Mouse (Mus musculus): ENCODE measurements around the gene Blzf1.

Blzf1 gene

DNA sequence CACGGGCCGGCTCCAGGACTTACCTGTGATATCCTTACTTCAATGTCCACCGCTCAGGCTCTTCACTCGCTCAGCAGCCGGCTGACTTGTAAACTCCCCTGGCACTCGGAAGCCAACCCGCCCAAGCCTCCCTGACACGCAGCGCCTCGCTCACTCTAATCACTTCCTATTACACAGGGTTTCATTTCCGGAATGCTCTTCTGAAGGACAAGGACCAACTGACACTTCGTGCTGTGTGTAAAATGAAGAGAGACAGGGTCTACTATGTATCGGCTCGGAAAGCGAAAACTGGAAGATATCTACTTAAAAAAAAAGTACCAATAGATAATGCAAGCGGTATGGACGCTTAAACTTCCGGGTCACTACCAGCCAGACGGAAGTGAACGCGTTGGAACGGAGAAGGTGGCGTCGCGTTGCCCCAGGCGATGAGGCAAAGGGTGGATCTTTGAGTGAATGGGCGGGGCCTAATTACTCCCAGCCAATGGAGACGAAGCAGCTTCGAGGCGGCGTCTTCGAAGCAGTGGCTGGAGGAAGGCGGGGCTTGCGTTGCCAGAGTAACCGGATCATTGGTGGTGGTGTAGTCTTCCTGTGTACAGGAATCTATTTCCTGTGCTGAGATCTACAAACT is at the start of gene Blzf1:
Gene Blzf1, minus strand, starts transcription at position 366 of the 628 bp plus-strand sequence.
- DNase-seq (ENCODE audit: low spot score in 2 of 2): peak; percentile 87 to 95

DNA sequence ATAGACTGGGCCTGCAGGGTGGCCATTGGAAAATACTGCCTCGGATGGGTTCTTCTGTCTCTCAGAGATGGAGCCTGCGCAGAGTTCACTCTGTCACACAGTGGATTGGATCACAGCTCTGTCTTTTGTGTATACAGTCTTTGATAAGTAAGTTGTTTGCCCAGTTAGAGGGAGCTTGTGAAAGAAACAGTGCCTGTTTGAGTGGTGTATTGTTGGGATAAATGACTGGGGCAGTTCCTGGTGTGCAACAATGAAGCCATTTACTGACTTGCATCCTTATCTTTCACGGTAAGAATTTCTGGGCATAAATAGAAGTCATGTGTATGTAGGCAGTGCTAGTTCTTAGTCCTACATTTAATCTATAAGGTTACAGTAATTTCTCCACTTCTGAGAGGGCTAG is 46.2 kb upstream of the Blzf1 start:
- no peak for DNase-seq (ENCODE audit: low spot score in 2 of 2)

DNA sequence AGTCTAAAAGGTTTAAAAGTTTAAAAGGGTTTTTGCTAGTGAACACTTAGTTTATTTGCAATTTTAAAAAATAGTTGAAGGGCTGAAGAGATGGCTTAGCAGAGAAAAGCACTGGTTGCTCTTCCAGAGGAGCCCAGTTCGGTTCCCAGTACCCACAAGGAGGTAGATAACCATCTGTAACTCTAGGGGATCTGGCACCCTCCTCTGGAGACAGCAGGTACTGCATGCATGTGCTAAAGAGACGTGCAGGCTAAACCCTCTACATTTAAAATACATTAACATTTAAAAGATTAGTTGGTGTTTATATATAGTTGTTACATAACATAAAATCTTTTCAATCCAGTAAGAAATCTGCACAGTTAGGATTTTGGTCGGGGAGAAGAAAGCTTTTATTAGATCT is 34.9 kb upstream of the Blzf1 start:
- no peak for DNase-seq (ENCODE audit: low spot score in 2 of 2)

DNA sequence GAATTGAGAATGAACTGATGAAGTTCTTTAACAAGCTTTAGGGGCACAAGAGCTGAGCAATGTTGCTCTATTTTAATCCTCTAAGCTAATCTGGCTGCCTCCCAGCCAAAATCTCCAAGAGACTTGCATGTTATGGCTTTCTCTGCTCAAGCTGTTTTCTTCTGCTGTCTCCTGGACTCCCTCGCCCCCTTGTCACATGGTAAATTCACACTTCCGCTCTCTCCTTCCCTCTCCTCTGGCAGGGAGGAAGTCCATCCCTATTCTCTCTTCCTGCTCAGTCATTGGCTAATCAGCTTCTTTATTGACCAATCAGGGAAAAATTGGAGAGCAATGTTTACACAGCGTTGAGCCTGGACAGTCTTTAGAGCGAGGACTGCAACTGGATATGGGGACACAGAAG is 28.6 kb upstream of the Blzf1 start:
- no peak for DNase-seq (ENCODE audit: low spot score in 2 of 2)

DNA sequence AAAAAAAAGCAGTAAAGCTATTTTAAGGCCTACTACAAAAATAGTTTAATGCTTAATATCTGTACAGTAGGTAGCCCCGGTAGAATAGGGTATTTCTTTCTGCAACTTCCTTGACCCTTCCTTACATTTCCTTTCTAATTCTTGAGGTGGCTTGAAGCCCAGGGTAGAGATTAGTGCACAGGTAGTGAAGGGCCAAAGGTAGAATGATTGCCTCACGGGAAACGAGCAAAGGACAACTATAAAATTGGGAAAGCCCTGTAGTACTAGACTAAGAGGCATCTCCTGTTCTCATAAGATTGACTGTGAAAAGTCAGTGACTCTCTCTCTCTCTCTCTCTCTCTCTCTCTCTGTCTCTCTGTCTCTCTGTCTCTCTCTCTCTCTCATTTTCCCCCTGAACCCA is 28.1 kb upstream of the Blzf1 start:
- no peak for DNase-seq (ENCODE audit: low spot score in 2 of 2)

DNA sequence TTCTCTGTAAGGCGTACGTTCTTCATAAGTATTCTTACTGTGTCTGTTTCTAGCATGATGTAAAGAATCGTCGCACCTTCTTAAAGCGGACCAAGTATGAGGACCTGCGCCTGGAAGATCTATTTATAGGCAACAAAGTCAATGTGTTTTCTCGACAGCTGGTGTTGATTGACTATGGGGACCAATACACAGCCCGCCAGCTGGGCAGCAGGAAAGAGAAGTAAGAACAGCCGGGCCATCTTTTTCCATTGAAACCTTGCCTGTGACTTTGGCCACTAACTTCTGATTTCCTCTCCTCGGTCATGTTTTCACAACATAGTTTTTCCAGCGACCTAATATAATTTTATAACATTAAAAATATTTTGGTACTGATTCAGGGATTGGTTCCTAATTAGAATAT is 25.3 kb upstream of the Blzf1 start:
- no peak for DNase-seq (ENCODE audit: low spot score in 2 of 2)

DNA sequence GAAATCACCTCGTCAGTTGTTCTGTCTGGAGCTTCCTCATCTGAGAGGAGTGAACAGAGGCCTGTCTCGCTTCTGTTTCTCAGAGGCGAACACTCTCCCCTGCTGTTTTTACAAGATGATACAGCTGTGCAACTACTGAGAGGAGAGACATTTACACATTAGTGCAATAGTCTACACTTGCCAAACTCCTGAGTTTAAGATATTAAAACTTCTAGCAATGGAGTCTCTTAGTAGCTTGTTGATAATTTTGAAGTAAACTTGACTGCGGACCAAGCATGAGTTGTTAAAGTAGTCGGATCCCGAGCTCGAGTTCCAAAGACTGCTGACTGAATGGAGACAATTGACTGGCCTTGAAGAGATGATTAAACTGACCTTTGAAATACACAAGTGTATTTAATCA is 20.5 kb upstream of the Blzf1 start:
- no peak for DNase-seq (ENCODE audit: low spot score in 2 of 2)

DNA sequence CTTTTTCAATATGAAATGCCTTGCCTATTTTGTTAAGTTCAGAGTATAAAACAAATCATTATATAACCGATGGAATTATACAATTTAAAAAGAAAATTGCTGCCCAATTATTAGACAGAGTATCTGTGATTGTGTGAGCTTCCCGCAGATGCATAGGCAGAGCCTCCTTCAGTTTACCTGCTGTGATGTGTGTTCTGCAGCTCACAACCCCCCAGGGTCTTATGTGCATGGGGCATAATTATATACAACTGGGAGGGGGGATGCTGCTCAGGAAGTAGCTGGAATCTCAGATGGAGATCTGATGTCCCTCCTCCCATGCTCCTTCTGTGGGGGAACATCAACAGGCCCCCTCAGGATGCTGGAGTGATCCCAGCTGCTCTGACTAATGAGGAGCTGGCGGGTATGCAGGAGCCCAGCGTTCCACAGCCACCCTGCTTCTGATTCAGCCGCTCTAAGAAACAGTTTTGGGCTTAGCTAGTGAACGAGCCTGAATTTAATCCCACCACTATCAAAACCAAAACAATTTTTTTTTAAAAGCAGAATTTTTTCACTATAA is 19.4 kb upstream of the Blzf1 start:
- no peak for DNase-seq (ENCODE audit: low spot score in 2 of 2)

DNA sequence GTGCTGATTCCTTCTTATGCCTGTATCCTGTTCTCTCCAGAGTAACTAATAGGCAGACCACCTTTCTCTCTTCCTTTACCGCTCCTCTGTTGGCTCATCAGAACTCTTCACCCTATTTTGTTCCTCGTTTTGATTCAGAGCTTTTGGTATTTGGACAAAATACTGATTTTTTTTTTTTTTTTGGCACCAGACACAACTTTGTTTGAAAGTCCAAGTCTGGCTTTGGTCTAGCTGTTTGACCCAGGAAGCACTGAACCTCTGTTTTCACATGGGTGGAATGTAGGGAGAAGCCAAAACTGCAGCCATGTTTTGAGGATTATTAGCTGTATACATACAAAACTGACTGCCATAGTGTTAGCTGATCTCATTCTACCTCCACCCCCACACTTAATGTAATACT is 17.6 kb upstream of the Blzf1 start:
- no peak for DNase-seq (ENCODE audit: low spot score in 2 of 2)

DNA sequence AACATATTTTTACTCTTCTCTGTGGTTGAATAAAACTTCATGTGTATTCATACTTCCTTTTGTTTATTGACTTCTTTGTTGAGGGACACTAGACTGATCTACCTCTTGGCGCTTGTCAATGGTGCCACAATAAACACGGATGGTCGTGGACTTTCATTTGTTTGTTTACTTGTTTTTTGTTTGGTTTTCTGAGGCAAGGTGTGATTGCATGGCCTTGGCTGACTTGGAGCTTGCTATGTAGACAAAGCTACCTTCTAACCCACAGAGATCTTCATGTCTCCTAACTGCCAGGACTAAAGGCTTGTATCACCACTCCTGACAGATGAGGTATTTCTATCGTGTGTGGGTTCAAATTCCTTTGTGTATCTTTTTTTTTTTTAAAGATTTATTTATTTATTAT is 16.9 kb upstream of the Blzf1 start:
- DNase-seq (ENCODE audit: low spot score in 2 of 2): no peak

DNA sequence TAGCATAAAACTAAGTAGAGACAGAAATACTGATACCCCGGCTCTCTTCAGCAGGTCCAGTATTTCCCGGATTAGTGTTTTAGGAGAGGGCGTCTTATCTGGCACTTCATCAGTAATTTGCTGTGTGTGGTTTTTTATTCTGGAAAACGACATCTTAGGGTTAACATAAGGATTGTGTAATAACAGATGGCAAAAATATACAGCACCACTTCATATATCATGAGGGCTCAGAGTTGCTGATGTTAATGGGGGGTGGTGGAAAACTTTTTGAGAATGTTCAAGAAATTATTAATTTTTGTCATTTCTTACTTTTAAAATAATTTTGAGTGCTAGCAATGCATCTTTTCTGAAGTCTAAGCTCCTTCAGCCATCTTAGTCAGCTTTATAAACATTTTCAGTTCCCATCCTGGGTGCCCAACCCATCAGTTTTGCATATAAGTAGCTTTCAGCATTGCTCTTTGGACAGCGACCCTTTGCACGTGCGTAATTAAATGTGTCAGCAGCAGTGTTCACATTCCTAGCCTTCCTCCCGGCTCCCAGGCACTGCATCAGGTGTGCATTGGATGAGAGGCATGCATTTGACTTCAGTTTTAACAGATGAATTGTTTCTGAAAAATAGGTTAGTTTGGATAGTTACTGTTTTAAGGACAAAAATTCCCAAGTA is 15.8 kb upstream of the Blzf1 start:
- DNase-seq (ENCODE audit: low spot score in 2 of 2): no peak

DNA sequence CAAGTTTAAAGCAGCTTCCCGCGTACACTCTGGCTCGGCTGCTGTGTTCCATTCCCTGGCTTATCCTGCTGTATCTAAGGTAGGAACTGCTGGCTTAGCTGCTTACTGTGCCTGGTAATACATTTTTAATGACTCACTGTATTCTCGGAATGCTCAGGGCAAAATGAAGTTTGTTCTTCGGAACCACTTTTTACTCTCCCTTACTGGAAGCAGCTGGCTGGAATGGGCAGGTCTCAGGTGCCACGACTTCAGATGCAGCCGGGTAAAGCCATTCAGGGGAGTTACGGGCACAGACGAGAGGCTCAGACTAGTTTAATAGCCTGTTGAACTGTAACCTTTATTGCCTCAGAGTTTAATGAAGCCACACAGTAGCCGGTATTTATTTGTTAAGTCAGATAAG is 14.1 kb upstream of the Blzf1 start:
- DNase-seq (ENCODE audit: low spot score in 2 of 2): no peak

DNA sequence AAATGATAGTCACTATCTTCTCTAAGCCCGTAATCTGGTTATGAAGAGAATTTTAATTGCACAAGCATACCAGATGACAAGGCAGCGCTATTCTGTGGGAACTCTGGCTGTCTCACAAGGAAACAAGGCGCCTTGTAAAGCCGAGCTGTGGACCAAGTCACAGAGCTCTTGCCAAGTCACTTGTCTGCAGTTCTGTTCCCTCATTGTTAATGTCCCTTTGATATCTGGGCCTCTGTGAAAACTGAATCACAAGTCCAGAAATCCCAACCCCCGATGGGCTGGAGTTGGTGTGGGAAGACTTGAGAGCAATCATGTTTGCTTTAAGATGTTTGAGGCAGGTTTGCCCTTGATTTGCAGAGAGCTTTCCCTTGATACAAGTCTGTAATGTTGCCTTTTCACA is 13.4 kb upstream of the Blzf1 start:
- DNase-seq (ENCODE audit: low spot score in 2 of 2): no peak

DNA sequence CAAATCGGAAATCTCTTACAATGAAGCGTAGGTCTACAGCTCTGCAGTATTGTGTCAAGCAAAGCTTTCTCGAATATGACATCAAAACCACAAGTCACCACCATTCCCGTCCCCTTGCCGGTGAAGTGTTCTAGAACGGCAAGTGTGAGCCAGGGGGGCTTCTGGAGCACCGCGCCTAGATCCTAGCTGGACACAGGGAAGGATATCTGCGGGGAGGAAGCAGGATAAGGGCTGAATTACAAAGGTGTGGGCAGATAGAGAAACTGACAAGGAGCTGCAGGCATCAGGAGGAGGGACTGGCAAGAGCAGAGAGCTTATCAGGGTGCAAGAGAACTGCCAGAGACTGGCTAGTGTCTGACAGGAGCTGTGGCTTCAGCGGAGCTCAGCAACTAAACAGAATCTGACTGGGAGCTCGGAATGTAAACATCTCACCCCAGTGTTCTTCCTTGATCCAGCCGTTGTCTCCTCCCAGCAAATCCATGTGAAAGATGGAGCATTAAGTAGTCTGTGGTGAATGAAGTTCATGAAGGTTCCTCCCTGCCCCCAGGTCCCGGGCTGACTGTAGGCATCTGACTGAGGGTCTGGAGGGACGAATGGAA is 12.4 kb upstream of the Blzf1 start:
- DNase-seq (ENCODE audit: low spot score in 2 of 2): no peak

DNA sequence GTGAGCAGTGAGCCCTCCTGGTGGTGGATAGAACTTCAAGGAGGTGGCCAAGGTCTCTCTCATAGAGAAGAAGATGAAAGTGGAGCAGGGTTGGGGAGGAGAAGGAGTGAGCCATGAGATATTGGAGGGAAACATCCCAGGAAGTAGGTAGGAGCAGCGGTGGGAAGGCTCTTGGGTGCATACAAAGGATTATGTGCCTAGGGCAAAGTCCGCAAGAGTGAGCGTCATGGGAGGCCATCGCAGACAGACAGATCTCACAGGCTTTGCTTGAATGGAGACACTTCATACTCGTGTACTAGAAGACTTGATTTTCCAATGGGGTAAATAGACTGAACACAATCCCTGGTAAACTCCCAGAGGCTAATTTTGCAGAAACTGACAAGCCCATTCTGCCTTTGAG is 11.2 kb upstream of the Blzf1 start:
- DNase-seq (ENCODE audit: low spot score in 2 of 2): no peak

DNA sequence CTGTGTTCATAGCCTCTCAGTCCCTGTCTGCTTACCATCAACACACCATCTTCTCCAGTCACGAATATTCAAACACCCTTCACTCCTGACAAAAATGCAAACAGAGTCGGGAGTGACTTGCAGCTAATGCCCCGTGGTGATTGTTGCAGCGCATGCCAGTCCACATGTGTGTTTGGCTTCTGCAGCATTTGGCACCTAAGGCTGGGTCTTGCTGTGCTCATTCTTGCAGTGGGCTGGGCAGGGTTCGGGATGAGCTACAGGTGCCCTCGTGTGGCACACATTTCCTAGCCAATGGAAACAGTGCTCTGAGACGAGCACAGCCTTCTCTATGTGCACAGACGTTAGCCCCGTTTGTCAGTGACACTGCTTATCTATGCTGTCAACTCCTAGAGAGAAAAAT is 10.0 kb upstream of the Blzf1 start:
- no peak for DNase-seq (ENCODE audit: low spot score in 2 of 2)

DNA sequence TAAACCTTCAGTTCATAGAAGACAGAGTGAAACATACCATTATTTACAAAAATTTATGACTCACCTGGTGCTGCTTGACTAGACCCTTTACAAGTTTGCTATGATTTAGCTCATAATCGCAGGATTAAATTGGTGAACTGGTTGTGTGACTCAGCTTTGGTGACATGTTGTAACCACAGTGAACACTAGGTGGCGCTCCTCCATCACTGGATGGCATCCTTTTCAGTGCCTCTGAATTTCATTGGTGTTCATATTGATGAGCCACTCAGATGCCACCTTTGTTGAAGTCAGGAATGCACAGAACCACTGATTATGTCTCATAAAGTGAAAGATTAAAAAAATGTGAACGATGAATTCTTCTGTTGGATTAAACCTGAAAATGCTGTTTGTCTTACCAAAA is 9.4 kb upstream of the Blzf1 start:
- peak; percentile 41 to 48 for DNase-seq (ENCODE audit: low spot score in 2 of 2)

DNA sequence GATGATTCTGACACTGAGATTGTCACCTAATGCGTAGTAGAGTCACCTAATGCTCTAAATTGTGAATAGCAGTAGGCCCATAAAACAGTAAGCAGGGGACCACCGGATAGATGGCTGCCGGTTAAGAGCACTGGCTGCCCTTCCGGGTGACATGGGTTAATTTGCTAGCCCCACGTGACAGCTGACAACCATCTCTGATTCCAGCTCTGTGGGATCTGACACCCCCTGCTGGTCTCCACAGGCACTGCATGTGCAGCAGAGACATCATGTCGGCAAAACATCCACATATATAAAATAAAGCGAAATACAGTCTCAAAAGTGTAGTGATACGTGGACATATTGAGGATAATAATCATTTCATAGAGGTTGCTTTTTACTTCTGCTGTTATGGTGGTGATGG is 8.0 kb upstream of the Blzf1 start:
- DNase-seq (ENCODE audit: low spot score in 2 of 2): no peak

DNA sequence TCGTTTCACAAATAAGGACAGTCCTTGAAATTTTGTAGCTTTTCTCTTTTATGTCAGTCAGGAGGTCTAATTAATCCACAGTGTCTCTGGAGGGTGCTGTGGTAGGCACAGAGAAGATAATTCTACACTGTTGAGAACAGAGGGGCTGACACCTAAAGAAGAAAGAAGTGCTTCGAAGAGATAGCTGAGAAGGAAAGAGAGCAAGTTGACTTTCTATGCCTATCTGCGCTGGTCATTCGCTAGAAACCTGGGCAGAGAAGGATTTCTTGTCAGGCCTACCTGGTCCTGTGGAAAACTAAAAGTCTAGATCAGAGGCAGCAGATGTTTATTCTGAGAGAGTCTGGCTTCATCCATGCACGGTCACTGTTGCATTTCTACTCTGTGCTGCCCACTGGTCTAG is 6.8 kb upstream of the Blzf1 start:
- DNase-seq (ENCODE audit: low spot score in 2 of 2): no peak

DNA sequence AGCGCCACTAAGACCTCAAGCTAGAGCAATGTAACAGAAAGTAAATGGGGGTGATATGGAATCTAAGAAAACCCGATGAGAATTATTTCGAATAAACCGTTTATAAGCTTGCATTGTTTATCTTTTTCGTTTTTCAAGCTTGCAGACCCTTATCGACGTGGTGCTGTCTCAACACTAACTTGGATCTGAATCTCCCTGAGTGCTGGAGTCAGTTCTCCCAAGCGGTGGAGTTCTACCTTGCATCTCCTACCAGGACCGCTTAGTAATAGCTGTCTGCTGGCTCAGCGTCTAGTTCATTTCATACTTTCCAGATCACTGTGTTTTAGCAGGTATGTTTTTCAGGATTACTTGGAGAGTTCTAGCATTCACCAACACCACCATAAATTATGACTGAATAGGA is 633 bp upstream of the Blzf1 start:
- no peak for DNase-seq (ENCODE audit: low spot score in 2 of 2)

DNA sequence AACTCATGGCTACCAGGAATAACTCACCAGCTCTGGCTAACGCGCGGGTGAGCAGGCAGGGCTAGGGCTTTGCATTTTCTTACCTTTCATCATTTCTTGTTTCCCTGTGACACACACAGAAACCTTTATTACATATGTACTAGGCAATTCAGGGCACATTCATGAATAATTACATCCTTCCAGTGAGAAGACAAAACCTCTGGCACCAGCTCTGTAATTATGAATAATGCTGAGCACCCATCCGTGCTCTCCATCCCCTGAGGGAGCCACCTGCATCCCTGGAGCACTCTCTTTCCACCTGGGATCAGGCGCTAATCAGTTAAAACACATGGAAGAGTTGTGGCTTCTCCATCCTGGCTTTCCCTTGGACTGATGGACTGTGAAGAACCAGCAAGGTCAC is 3.5 kb downstream of the Blzf1 start, which contains the start of gene Nme7:
Gene Nme7, plus strand, starts transcription at position 301 of the 400 bp plus-strand sequence.
- no peak for DNase-seq (ENCODE audit: low spot score in 2 of 2)

DNA sequence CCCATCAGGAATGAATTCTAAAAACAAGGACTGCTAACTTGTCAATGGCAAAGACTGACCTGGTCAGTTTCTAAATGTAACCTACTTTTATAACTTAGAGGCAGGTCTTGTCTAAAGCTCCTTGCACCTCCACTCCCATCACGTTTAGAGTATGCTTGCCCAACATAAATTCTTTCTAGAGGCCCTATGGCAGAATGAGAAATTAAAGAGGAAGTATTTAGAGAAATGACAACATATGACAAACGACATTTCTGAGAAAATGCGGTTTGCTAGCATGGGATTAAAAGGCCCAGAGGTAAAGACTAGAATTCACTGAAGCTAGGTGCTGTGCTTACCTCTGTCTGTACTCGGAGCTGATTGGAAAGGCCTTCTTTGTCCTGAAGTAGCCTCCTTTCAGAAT is 5.3 kb downstream of the Blzf1 start:
- DNase-seq (ENCODE audit: low spot score in 2 of 2): no peak

DNA sequence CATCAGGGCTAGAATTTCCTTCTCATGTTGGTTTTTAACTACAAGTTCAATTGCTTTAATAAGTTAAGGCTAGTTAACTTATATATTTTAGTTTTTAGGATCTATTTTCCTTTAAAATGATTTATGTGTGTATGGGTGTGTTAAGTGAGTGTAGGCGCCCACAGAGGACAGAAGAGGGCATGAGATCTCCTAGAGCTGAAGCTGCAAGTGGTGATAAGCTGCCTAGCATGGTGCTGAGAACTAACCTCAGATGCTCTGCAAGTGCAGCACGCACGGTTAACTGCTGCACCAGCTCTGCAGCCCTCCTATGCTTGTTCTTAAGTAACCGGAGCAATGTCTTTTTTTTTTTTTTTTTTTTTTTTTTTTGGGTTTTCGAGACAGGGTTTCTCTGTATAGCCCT is 10.8 kb downstream of the Blzf1 start:
- DNase-seq (ENCODE audit: low spot score in 2 of 2): no peak
